Mouse (Mus musculus): ENCODE measurements at regions not wholly inside any gene's neighbourhood (a gene's known extent, or its start where the extent isn't known, plus 50 kb on each side); places are given as distances from the start of the nearest gene placed in this dataset.

DNA sequence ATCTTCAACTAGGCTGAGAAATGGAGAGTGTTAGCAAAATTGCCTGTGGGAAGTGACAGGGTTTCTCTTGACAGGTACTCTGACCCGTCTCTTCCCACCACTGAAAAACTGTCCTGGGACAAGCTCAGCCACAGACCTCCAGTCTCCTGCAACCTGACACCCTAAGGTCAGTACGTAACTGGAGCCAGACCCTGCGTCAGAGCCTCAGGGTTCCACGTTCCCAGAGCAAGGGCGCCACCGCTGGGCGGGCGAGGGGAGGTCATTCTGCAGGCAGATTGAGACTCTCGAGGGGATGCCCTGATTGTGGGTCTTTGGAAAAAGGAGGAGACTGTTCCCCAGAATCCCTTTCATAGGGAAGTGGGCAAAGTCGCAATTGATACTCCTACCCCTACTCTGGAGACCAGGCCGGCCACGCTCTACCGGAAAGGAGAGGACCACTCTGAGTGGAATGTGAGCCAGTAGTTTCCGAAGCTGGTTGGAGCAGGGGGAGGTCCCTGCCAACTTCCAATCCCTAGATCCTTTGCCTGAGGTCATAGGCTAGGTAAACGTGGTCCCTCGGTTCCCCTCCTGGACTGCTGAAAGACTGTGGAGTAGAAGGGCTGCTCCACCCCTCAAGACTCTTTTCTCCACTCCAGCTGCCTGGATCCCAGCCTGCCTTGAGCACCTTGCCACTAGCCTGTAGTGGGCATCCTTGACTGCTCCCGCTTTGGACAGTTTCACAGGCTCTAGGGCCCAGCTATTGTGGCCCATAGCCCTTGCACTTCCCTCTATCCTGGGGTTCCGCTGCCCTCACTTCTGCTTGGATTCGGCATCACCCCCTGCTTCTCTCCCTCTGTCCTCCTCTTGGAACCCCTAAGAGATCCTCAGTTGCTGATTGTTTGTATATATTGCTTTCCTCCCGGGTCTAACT, 61.0 kb upstream of the Lpcat1 start:
- in situ Hi-C loops (cut with MboI, MseI), result loop anchor here in 1 of 2 experiments (10.0 kb wide), 1 partner anchor 1261 kb away; no protein-coding TSS in a partner anchor

DNA sequence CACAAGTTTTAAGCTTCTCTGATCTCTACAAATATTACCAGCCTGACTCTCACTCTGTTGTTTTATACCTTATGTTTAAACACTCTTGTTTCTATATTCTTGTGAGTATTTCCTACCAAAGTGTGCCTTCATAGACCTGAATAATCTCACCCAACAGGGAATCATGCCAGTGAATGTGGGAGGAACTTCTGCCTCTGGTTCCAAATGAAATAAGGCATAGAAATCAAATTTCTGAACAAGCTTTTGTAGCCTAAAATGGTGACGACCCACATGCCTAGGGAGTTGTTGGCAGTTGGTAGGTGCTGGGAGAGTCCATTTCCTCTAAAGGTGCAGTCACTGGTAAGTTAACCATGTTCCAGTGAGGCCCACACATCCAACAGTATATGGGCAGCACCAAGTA, 66.1 kb upstream of the Lpcat1 start:
- in situ Hi-C loops (cut with MboI, MseI), result loop anchor here in 1 of 2 experiments (10.0 kb wide), 1 partner anchor 1256 kb away; no protein-coding TSS in a partner anchor

DNA sequence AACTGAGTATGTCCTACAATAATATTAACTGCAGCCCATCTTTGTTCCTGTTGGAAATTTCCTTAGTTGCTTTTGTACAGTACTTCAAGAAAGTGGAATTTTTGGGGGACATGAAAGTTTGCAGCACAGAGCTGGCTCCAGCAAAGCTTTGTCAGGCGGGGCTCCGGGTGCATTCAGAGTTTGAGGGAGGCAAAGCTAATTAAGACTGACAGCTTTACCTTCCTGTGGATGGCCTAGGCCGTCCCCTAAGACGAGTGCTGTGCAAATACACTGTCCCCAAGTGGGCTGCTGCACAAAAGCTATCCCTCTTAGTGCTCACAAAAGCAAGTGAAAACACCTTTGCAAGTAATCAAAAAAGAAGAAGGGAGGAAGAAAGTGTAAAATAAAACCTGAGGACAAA, 68.7 kb upstream of the Ndufs6 start:
- in situ Hi-C loops (cut with MboI, MseI), result no loop called here

DNA sequence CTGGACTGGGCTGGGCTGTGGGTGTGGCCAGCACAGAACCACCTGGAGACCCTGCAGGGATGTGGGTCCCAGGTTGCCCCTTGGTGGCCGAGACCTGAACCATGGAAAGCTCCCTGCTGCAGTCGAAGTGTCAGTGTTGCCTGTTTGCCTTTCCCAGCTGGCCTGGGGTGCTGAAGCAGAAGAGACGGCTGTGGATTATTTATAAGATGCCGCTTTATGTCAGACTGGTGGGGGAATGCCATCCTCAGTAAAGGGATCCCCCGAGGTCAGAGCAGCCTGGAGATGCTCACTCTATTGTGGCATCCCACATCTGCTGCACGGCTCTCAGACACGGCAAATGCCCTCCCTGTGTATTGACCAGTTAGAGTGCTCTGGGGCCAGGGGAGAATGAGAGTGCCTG, 67.5 kb upstream of the Ndufs6 start:
- in situ Hi-C loops (cut with MboI, MseI), result no loop called here

DNA sequence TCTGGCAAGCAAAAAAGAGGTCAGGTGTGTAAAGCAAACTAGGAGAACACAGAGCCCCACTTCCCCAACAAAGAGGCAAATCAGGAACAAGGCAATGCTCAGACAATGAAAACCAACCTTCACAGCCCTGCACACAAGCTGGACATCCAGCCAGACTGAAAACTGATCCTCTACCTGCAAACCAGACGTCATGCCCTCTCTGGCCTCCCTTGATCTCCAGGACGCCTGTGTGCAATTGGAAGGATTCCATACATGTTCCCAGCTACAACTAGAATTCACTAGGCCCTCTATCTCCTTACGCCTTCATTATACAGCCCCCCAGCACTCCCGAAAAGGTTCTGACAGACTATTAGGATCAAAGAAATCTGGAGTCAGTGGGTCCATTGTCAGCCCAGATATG, 60.7 kb upstream of the Ndufs6 start:
- in situ Hi-C loops (cut with MboI, MseI), result no loop called here

DNA sequence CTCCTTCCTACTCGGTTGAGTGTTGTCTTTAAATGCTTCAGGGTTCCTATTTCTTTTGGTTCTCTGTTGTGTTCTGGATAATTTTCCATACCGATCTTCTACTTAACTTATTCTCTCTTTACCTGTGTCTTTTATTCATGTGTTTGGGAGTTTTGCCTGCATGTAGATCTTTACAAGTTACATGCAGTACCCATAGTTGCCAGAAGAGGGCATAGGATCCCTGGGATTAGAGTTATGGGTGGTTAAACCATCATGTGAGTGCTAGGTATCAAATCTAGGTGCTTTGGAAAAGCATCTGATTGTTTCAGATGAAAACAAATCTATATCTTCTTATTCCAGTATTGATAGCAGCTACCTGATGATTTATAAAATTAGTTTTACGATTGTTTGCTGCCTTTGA, 55.2 kb upstream of the Ndufs6 start:
- in situ Hi-C loops (cut with MboI, MseI), result no loop called here

All from T-helper 17 cell (primary cell).